Mouse (Mus musculus) small intestine, adult 2 months (tissue): ENCODE results near the gene Psmg3. TPM values are rescaled to one million over a fixed set of nuclear protein-coding genes. Genes with fewer than 3 reads are reported as not detected.

Experiments used
- H3K27ac ChIP-seq: fragments of 200-500 bp; 2 replicates; pipeline ENCODE4 v1.5.1; 2012; ENCODE audit warnings: low read depth, low read length, control low read depth, inconsistent platforms; ENCODE audit not compliant: insufficient read depth
- H3K27me3 ChIP-seq: fragments of 200-500 bp; 2 replicates; pipeline ENCODE4 v1.6.1; 2012; ENCODE audit warnings: mild to moderate bottlenecking, moderate library complexity, low read length, inconsistent platforms; ENCODE audit not compliant: control insufficient read depth, insufficient read depth
- H3K36me3 ChIP-seq: fragments of 200-500 bp; 2 replicates; pipeline ENCODE4 v1.6.1; 2012; ENCODE audit warnings: mild to moderate bottlenecking, low read length, control low read depth, inconsistent platforms; ENCODE audit not compliant: control insufficient read depth, insufficient read depth
- H3K4me1 ChIP-seq: fragments of 200-500 bp; 2 replicates; pipeline ENCODE4 v1.6.1; 2012; ENCODE audit warnings: low read length, inconsistent platforms, mixed read lengths; ENCODE audit not compliant: control insufficient read depth, insufficient read depth, insufficient read length
- H3K4me3 ChIP-seq: fragments of 200-500 bp; 2 replicates; pipeline ENCODE4 v1.5.1; 2012; ENCODE audit warnings: low read depth, mild to moderate bottlenecking, control low read depth, inconsistent platforms, low read length, moderate library complexity
- CTCF ChIP-seq: fragments of 200-500 bp; IDR thresholded peaks from 2 replicates; pipeline ENCODE4 v1.5.1; 2012; ENCODE audit warnings: low read depth, mild to moderate bottlenecking, control low read depth, inconsistent platforms, low read length, moderate library complexity, mixed read lengths; ENCODE audit not compliant: insufficient replicate concordance, insufficient read length; ENCODE audit errors: extremely low read depth
- POLR2A ChIP-seq: fragments of 200-500 bp; IDR thresholded peaks from 2 replicates; pipeline ENCODE4 v1.6.1; 2012; ENCODE audit warnings: low read depth, mild to moderate bottlenecking, control low read depth, inconsistent platforms, low read length, moderate library complexity
- WGBS: fragments of 180-500 bp; shearing (Covaris S2); methylation state at CpG from one replicate; pipeline ENCODE4 v1.1.7; 2018; 5-methylcytosine and 5-hydroxymethylcytosine counted together
- polyA plus RNA-seq: library from polyadenylated mRNA; depleted of rRNA; stranded (reverse); fragments of >200 nt; gene quantifications from 2 replicates; pipeline ENCODE4 v1.2.3, GENCODE M21; 2012

Gene Psmg3
- polyA plus RNA-seq, 1 experiment, result 20.9 TPM

DNA sequence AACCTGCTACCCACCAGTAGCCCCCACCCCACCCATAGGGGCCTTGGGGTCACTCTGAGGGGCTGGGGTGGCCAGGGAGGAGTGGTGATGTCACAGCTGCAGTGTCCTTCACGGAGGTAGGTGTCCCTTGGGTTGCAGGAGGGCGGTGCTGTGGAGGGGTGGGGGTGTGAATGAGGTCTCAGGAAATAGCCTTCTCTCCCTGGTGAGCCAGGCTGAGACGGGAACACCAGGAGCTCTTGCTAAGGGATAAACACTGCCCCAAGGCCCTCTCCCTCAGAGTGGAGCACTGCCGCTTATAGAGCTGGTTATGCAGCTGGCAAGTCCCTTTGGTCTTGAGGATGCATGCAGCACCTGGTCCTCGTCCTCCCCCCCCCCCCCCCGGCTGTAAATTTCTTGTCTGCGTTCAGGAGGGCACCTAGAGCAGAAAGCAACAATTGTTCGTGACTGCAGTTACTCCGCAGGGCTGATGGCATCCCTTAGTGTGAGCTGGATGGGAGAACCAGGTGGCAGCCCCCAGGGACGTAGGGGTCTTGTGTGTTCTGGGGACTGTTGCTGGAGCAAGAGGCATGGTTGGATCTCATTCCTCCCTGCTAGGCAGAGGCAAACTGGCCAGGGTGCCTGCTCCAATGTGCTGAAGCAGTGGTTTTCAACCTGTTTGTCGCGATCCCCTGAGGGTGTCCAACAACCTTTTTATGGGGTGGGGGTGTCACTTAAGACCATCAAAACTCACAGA, 28.4 kb downstream of the Psmg3 start:
- WGBS, result 73% methylated on average over 12 of the region's 12 CpGs
- Histone ChIP-seq H3K27ac (peak overlapping the region; percentile 15; the same call in 1 of the 2 replicates), H3K4me3 (no peak overlapping the region)

GRCm38 (mm10) chr5:139797473-139798167, 29.1 kb downstream of the Psmg3 start:
- Histone ChIP-seq H3K4me3 (peak overlapping the region; percentile 40), H3K36me3 (peaks cover 36% of the 10 kb centered on the region), H3K27me3 (no peaks in the 10 kb centered on the region), H3K4me1 (peaks cover 44% of the 10 kb centered on the region), H3K27ac (peak overlapping the region; percentile 93)
- TF ChIP-seq CTCF, result no peak
- no peak for TF ChIP-seq POLR2A
- WGBS, result 66% methylated on average over 11 of the region's 11 CpGs

More for the DNA sequence above, 28.4 kb downstream of the Psmg3 start:
- H3K36me3 ChIP-seq, result peaks cover 37% of the 10 kb centered on the region
- TF ChIP-seq POLR2A, result no peak
- TF ChIP-seq CTCF, result no peak
- H3K4me1 ChIP-seq, result peaks cover 42% of the 10 kb centered on the region
- H3K27me3 ChIP-seq, result no peaks in the 10 kb centered on the region

GRCm38 (mm10) chr5:139796900-139797299, 29.8 kb downstream of the Psmg3 start:
- peaks cover 29% of the 10 kb centered on the region for H3K36me3 ChIP-seq
- no peaks in the 10 kb centered on the region for H3K27me3 ChIP-seq
- peak overlapping the region; percentile 93 for H3K27ac ChIP-seq
- WGBS, result 16% methylated on average over 13 of the region's 13 CpGs
- TF ChIP-seq POLR2A, result no peak
- no peak for TF ChIP-seq CTCF
- peak overlapping the region; percentile 40 for H3K4me3 ChIP-seq
- peaks cover 47% of the 10 kb centered on the region for H3K4me1 ChIP-seq

DNA sequence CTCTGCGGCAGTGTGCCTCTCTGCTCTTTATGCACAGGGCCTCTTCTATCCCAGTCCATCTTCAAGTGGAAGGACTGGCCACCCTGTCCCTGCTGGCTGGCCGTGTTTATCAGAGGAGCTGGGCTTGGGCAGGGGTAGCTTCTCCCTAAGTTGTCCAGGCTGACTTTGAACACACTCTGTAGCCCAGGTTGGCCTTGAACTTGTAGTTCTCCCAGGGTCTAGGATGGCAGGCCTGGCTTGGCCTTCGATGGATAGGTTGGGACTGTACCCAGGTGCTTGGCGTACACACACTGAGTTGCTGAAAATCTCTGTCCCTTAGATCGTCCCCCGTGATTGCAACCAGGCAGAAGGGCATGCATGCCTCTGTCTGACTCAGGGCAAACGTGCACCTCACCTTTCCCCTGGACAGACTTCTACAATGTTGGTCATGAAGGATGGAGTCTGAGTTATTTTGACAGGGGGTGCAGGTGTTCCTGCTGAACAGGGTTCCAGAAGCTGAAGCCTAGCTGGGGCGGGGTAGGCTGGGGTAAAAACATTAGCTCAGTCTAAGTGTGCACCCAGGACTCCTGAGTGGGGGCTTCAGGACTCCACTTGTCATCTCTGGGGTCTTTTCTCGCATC, 30.6 kb downstream of the Psmg3 start:
- 74% methylated on average over 9 of the region's 9 CpGs for WGBS
- TF ChIP-seq CTCF (no peak), POLR2A (no peak)
- Histone ChIP-seq H3K36me3 (peaks cover 23% of the 10 kb centered on the region), H3K27ac (peak overlapping the region; percentile 72), H3K4me1 (peaks cover 48% of the 10 kb centered on the region), H3K27me3 (no peaks in the 10 kb centered on the region), H3K4me3 (no peak overlapping the region)

DNA sequence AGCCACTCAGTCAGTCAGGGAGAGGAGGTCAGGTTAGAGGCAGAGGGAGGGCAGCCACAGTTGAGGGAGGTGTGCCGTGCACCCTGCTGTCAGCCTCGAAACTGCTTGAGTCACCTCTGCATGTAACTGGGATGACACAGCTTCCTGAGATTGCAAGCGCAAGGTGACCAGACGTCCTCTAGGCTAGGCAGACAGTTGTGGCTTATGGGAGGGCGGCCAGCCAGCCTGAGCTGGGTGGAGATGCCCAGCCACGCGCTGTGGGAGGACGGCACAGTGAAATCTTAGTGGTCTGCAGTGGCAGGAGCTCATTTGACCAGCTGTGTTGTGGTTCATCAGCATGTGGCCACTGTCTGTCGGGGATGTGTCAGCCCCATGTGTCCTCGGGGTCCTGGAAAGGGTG, 31.7 kb downstream of the Psmg3 start:
- Histone ChIP-seq H3K4me1 (peaks cover 51% of the 10 kb centered on the region), H3K27ac (peak overlapping the region; percentile 96), H3K4me3 (peak overlapping the region; percentile 5), H3K27me3 (no peaks in the 10 kb centered on the region), H3K36me3 (peaks cover 11% of the 10 kb centered on the region)
- WGBS, result 65% methylated on average over 10 of the region's 10 CpGs
- TF ChIP-seq POLR2A (no peak), CTCF (no peak)

DNA sequence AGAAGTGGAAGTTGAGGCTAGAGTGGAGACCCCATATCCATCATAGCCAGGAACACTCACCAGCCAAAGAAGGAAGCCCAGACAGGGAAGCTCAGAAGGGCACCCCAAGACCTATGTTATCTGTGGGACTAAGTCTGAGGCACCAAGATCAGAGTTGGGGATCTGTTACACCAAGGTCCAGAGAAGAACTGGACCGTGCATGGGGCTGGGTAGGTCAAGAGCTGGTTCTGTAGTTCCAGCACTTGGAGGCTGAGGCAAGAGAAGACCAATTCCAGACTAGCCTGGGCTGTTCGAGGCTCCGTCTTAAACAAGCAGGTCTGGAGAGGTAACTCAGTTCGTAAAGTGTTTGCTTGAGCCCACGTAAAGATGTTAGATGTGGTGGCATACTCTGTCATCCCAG, 32.5 kb downstream of the Psmg3 start:
- H3K4me1 ChIP-seq, result peaks cover 51% of the 10 kb centered on the region
- peak overlapping the region; percentile 96 for H3K27ac ChIP-seq
- H3K4me3 ChIP-seq, result peak overlapping the region; percentile 51
- TF ChIP-seq POLR2A, result no peak
- TF ChIP-seq CTCF, result no peak
- H3K27me3 ChIP-seq, result no peaks in the 10 kb centered on the region
- H3K36me3 ChIP-seq, result peaks cover 3% of the 10 kb centered on the region
- WGBS, result 60% methylated on average over 5 of the region's 5 CpGs

DNA sequence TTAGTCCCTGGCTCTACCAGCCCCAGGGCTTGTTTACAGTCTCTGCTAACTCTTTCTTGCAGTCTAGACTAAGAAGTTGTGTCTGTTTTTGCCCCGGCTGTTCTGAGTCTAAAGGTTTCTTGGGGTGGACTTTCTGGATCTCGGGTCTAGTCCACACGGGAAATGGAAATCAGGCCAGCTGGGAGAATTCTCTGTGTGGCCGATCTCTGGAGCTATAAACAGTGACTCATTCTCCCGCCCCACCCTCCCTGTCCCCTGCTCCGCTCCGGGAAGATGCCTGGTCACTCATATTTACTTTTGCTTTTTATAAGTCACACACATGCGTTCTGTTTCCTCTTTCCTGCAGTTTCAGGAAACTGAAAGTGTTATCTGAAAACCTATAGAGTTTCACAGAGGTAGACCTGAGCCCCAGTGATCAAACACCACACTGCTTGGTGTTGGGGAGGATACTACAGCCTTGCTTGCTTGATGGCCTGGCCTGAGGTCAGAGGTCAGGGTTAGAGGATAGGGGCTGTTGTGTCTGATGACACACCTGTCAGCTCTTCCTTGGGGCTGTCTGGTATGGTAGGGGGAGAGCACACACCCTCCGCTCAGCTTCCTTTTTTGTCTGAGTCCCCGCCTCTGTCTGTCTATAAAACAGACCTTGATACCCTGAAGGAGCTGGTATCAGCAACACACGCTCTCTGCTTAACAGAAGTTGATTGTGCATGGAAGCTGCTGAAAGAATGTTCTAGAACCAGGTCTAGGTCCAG, 33.2 kb downstream of the Psmg3 start:
- 3% methylated on average over 11 of the region's 11 CpGs for WGBS
- peaks cover 51% of the 10 kb centered on the region for H3K4me1 ChIP-seq
- H3K27ac ChIP-seq, result peak overlapping the region; percentile 96
- H3K36me3 ChIP-seq, result no peaks in the 10 kb centered on the region
- H3K4me3 ChIP-seq, result peak overlapping the region; percentile 58
- no peak; the same call in 1 of the 2 replicates for TF ChIP-seq POLR2A
- TF ChIP-seq CTCF, result no peak
- no peaks in the 10 kb centered on the region for H3K27me3 ChIP-seq
